Mouse (Mus musculus) heart, embryonic 16.5 days (tissue): ENCODE measurements around the gene Usf2. TPM values are rescaled to one million over a fixed set of nuclear protein-coding genes. Genes with fewer than 3 reads are reported as not detected.

Experiments
- ATAC-seq: fragments of 200-750 bp; cut with Nextera tagmentation; replicated peaks from 2 replicates; pipeline ENCODE4 v1.8.0; 2017; ENCODE audit warnings: moderate number of reproducible peaks; ENCODE audit not compliant: insufficient read depth, low FRiP score; ENCODE audit errors: extremely low read depth
- H3K27ac ChIP-seq: fragments of 300-500 bp; sonication (generic); 2 replicates; pipeline ENCODE4 v1.5.1; 2014; ENCODE audit warnings: mild to moderate bottlenecking, low read length, control low read depth, moderate library complexity
- H3K27me3 ChIP-seq: fragments of 300-500 bp; sonication (generic); 2 replicates; pipeline ENCODE4 v1.6.1; 2014; ENCODE audit warnings: low read length, mixed read lengths; ENCODE audit not compliant: control insufficient read depth, insufficient read depth
- H3K36me3 ChIP-seq: fragments of 300-500 bp; sonication (generic); 2 replicates; pipeline ENCODE4 v1.6.1; 2014; ENCODE audit not compliant: control insufficient read depth, insufficient read depth
- H3K4me1 ChIP-seq: fragments of 300-500 bp; sonication (generic); 2 replicates; pipeline ENCODE4 v1.6.1; 2014; ENCODE audit warnings: low read length, mixed read lengths; ENCODE audit not compliant: control insufficient read depth, insufficient read depth
- H3K4me2 ChIP-seq: fragments of 300-500 bp; sonication (generic); 2 replicates; pipeline ENCODE4 v1.6.1; 2014; ENCODE audit warnings: low read depth, mild to moderate bottlenecking, control low read depth, low read length
- H3K4me3 ChIP-seq: fragments of 300-500 bp; sonication (generic); 2 replicates; pipeline ENCODE4 v1.5.1; 2014; ENCODE audit warnings: mild to moderate bottlenecking, control low read depth, low read length
- H3K9ac ChIP-seq: fragments of 300-500 bp; sonication (generic); 2 replicates; pipeline ENCODE4 v1.6.1; 2014; ENCODE audit warnings: low read length, control low read depth
- H3K9me3 ChIP-seq: fragments of 300-500 bp; sonication (generic); replicated peaks from 2 replicates; pipeline ENCODE4 v1.6.1; 2016; ENCODE audit warnings: low read length; ENCODE audit not compliant: control insufficient read depth
- WGBS: fragments of 180-500 bp; shearing (Covaris S2); extraction: QIAGEN DNeasy Blood & Tissue Kit; methylation state at CpG from one replicate; pipeline ENCODE4 v1.1.7; 2014; 5-methylcytosine and 5-hydroxymethylcytosine counted together
- polyA plus RNA-seq: library from polyadenylated mRNA; unstranded; fragments of >200 nt; fragmentation: Nextera tagmentation; extraction: Ambion mirVana; gene quantifications from 2 replicates; pipeline ENCODE4 v1.2.1, GENCODE M21; 2015

Usf2 gene
- polyA plus RNA-seq, 1 experiment from 2014 or later: 16.6 TPM

DNA sequence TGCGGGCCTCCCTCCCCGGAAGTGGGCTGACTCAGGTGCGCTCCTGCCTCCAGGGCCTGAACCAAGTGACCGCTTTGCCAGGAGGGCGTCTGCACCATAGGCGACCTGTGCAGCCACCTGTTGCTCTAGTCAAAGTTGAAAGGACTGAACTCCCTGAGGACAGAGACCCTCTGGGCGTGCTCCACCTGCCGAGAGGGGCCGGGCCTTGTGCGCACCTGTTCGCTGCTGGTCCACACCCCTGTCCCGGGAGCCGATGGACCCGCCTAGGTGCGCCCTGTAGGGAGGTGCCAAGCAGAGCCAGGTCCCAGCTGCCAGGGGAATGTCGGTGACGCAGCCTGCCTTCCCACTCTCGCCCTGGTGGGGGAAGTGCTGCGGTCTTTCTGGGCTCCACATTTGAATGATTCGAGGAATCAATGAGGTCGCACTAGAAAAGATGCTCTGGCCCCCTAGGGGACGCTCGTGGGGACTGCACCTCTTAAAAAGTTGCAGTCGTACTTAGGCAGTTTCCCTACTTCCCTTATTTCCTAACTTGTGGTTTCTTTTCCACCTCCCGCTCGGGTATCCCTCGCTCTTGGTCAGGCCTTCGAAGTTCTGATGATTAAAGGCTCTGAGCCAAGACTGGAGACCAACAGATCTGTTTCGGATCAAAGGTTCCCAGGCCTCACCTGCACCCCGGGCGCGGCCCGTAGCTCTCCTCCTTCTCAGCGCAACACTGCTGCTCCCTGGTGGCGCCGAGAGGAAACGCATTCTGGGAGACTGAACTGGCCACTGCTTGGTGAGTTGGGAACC, 17.1 kb upstream of the Usf2 start, which contains the start of gene Fam187b:
Gene Fam187b, plus strand, starts transcription at position 290 of the 789 bp plus-strand sequence.
- peak; percentile 67 for ATAC-seq
- WGBS: under 1% methylated on average over 37 of the region's 37 CpGs
- Histone ChIP-seq H3K27me3 (peaks cover 14% of the 10 kb centered on the region), H3K9me3 (no peaks in the 10 kb centered on the region), H3K4me3 (peak within 1 kb of the TSS; percentile 54), H3K36me3 (no peaks in the 10 kb centered on the region), H3K4me1 (peaks cover 5% of the 10 kb centered on the region; the same call in 1 of the 2 replicates), H3K27ac (no peak within 1 kb of the TSS), H3K4me2 (peak within 1 kb of the TSS; percentile 60), H3K9ac (peak within 1 kb of the TSS; percentile 59)

DNA sequence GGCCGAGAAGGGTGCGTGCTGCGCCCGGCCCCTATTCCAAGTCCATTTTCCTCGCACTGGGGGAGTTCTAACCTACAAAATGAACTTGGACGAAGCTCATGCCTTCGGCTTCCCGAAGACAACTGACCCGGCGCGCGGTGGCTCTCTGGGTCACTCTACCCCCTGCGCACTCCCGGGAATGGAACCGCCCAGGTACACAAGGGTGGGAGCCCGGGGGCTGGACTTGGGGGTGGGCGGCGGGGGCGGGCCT, 16.6 kb upstream of the Usf2 start, which contains the start of gene Lsr:
Gene Lsr, minus strand, starts transcription at position 214 of the 250 bp plus-strand sequence.
- no peaks in the 10 kb centered on the region for H3K36me3 ChIP-seq
- H3K9ac ChIP-seq: peak within 1 kb of the TSS; percentile 59
- H3K4me2 ChIP-seq: peak within 1 kb of the TSS; percentile 60
- 1% methylated on average over 19 of the region's 19 CpGs for WGBS
- peak within 1 kb of the TSS; percentile 54 for H3K4me3 ChIP-seq
- peak; percentile 32; the same call in 1 of the 2 replicates for ATAC-seq
- H3K4me1 ChIP-seq: peaks cover 5% of the 10 kb centered on the region; the same call in 1 of the 2 replicates
- no peaks in the 10 kb centered on the region for H3K9me3 ChIP-seq
- H3K27me3 ChIP-seq: peaks cover 14% of the 10 kb centered on the region
- no peak within 1 kb of the TSS for H3K27ac ChIP-seq

DNA sequence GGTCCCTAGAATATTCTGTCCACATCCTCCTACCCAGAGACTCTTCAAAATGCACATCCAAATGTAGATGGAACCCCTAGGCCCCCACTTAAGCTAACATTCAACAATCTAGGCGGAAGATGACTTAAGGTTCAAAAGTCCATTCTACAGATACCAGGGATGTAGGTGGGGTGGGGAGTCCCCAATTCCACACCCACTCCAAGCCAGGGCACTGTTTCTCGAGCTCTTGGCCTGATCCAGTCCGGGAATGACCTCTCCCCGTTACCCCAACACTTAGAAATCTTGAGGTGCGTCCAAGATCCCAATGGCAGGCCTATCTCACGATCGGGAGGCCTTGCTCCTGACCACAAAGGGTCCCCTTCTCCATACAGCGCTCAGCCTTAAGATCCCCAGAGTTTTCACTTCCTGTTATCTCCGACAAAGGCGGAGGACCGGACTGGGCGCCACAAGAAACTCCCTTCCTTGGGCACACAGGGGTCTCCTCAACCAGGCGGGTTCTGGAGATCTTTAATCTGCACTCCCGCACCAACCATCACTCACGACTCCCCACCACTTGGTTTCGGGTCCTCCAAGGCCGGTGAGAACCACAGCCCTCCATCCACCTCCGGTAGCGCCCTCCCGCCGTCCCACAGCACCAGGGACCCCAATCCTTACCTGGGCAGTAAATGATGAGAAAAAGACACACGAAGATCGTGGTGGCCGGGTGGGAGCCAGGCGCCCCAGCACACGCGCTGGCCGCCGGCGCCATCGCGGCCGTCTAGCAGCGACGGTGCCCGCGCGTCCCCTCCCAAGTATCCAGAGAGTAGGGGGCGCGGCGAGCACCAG, 16.0 kb upstream of the Usf2 start:
- 7% methylated on average over 41 of the region's 41 CpGs for WGBS
- peaks cover 14% of the 10 kb centered on the region for H3K27me3 ChIP-seq
- H3K27ac ChIP-seq: no peak overlapping the region
- H3K9me3 ChIP-seq: no peaks in the 10 kb centered on the region
- peaks cover 5% of the 10 kb centered on the region; the same call in 1 of the 2 replicates for H3K4me1 ChIP-seq
- H3K36me3 ChIP-seq: no peaks in the 10 kb centered on the region
- ATAC-seq: 0 out of 2 replicates have a peak, but pooled peaks have one; percentile 3
- peak overlapping the region; percentile 59 for H3K9ac ChIP-seq
- peak overlapping the region; percentile 54 for H3K4me3 ChIP-seq
- H3K4me2 ChIP-seq: peak overlapping the region; percentile 60

DNA sequence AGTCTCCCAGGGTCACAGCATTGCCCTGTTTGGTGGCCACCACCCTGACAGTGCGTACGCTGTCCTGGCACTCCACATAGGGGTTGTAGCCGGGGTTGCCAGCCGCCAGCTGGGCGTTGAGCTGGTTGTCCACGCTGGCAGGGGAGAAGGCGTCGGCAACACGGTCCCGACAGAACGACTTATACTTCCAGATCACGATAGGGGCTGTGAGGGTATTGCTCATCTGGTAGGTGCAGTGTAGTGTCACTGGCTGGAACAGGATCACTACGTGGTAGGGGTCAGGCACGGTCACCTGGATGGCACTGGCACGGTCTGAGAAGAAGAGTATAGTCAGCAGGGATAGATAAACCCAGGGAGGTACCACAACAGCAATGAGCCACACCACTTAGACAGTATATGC, 15.3 kb upstream of the Usf2 start:
- Histone ChIP-seq H3K36me3 (no peaks in the 10 kb centered on the region), H3K4me1 (peaks cover 5% of the 10 kb centered on the region; the same call in 1 of the 2 replicates), H3K4me3 (peak overlapping the region; percentile 54; the same call in 1 of the 2 replicates), H3K27ac (no peak overlapping the region), H3K9me3 (no peaks in the 10 kb centered on the region), H3K27me3 (peaks cover 14% of the 10 kb centered on the region), H3K4me2 (no peak overlapping the region), H3K9ac (no peak overlapping the region)
- 82% methylated on average over 15 of the region's 15 CpGs for WGBS
- ATAC-seq: no peak

- H3K27me3 ChIP-seq: peaks cover 14% of the 10 kb centered on the region
- H3K36me3 ChIP-seq: no peaks in the 10 kb centered on the region
- H3K9me3 ChIP-seq: no peaks in the 10 kb centered on the region
- no peak overlapping the region for H3K4me3 ChIP-seq
- peaks cover 7% of the 10 kb centered on the region; the same call in 1 of the 2 replicates for H3K4me1 ChIP-seq
- ATAC-seq: peak; percentile 40; the same call in 1 of the 2 replicates
- no peak overlapping the region for H3K4me2 ChIP-seq
- WGBS: 66% methylated on average over 4 of the region's 4 CpGs
- H3K27ac ChIP-seq: peak overlapping the region; percentile 8; the same call in 1 of the 2 replicates
- H3K9ac ChIP-seq: no peak overlapping the region
Observed at GRCm38 (mm10) chr7:30969174-30969573, 12.6 kb upstream of the Usf2 start.

DNA sequence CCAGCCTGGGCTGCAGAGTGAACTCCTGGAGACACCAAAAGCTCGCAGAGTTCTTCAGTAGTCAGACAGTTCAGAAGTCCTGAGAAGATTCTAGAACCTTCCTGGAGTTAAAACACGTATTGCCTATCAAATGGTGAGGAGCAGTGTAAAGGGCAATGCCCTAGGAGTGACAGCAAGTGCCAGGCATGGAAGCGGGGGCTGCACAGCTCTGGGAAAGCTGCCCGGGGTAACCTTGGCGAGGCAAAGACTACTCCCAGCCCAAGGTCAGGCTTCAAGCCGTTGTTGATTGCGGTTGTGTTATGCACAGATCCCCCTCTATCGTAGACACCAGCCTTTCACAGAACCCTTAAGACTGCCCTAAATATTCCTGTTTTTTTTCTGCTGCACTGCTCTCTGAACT, 12.0 kb upstream of the Usf2 start:
- WGBS: 82% methylated on average over 8 of the region's 8 CpGs
- no peaks in the 10 kb centered on the region for H3K36me3 ChIP-seq
- peaks cover 14% of the 10 kb centered on the region for H3K27me3 ChIP-seq
- H3K9me3 ChIP-seq: no peaks in the 10 kb centered on the region
- peak overlapping the region; percentile 8; the same call in 1 of the 2 replicates for H3K27ac ChIP-seq
- no peak overlapping the region for H3K4me2 ChIP-seq
- H3K4me1 ChIP-seq: peaks cover 12% of the 10 kb centered on the region
- no peak for ATAC-seq
- no peak overlapping the region for H3K4me3 ChIP-seq
- H3K9ac ChIP-seq: no peak overlapping the region

DNA sequence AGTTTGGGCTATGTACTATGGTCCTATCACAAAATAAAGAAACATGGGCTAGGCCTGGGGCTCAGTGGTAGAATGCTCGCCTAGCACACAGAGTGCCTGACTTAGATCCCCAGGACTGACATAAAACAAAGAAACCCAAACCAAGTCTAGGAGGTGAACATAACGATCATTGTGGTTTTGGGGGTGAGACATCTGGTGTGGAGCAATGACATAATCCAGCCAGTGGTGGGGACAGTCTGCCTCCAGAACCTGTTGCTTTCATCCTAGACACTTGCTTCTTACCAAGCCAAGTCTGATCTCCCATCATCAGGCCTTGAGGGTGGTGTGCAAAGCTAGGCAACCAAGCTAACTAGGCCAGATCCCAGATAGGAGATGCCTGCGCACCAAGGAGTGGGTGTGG, 10.1 kb upstream of the Usf2 start:
- peaks cover 10% of the 10 kb centered on the region for H3K4me1 ChIP-seq
- no peak overlapping the region for H3K4me2 ChIP-seq

DNA sequence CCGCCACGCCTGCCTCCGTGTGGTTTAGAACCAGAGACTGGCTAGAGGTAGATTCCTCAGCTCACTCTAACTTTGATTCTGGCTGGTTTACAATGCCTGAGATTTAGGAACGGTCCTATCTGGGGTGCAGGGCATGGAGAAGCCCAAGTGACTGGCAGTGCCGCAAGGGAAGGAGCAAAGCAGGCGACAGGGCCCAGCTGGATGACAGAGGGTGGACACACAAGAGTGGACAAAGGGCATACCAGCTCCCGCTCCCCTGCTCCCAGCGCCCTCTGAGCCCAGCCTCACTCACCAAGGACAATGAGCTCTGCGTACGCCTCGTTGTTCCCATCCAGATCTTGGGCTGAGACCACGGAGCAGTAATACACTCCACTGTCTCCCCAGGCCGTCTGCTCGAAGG, 9.1 kb upstream of the Usf2 start:
- H3K9ac ChIP-seq: no peak overlapping the region
- no peak overlapping the region for H3K4me2 ChIP-seq
- ATAC-seq: no peak
- WGBS: 90% methylated on average over 14 of the region's 14 CpGs
- no peak overlapping the region for H3K27ac ChIP-seq
- peaks cover 10% of the 10 kb centered on the region for H3K4me1 ChIP-seq
- no peak overlapping the region for H3K4me3 ChIP-seq
- no peaks in the 10 kb centered on the region for H3K9me3 ChIP-seq
- H3K27me3 ChIP-seq: no peaks in the 10 kb centered on the region
- no peaks in the 10 kb centered on the region for H3K36me3 ChIP-seq

More for the DNA sequence above, 10.1 kb upstream of the Usf2 start:
- ATAC-seq: 0 out of 2 replicates have a peak, but pooled peaks have one; percentile 10
- 84% methylated on average over 3 of the region's 3 CpGs for WGBS
- Histone ChIP-seq H3K36me3 (no peaks in the 10 kb centered on the region), H3K27ac (no peak overlapping the region), H3K4me3 (no peak overlapping the region), H3K9me3 (no peaks in the 10 kb centered on the region), H3K27me3 (no peaks in the 10 kb centered on the region), H3K9ac (no peak overlapping the region)
